Mouse (Mus musculus) thymus, adult 2 months (tissue): Measurements from ENCODE around the gene Sar1b.

Experiments used
- CTCF ChIP-seq: fragments of 200-500 bp; IDR thresholded peaks from 2 replicates; pipeline ENCODE4 v1.5.1; 2012; ENCODE audit warnings: mild to moderate bottlenecking, control low read depth, low read length, moderate library complexity, borderline replicate concordance; ENCODE audit not compliant: control insufficient read depth, poor library complexity, insufficient read depth; ENCODE audit errors: extremely low read depth
- POLR2A ChIP-seq: fragments of 200-500 bp; IDR thresholded peaks from 2 replicates; pipeline ENCODE4 v1.6.1; 2012; ENCODE audit warnings: mild to moderate bottlenecking, low read length, control low read depth, moderate library complexity; ENCODE audit not compliant: control insufficient read depth, poor library complexity, insufficient read depth; ENCODE audit errors: extremely low read depth

GRCm38 (mm10) chr11:51740701-51741100 lies 22.8 kb upstream of the Sar1b start:
- TF ChIP-seq CTCF = no peak
- no peak for TF ChIP-seq POLR2A
